Mouse (Mus musculus): ENCODE measurements around the gene Chat. TPM values are rescaled to one million over a fixed set of nuclear protein-coding genes. Genes with fewer than 3 reads are reported as not detected.
"Not testable (repeated sequence)": the region's sequence is repeated elsewhere in the genome, so short reads cannot be mapped to it uniquely, and the experiment has no call there.

The Chat gene
- total RNA-seq, 2 experiments from 2014 or later: 0.60 TPM; not detected in 1

DNA sequence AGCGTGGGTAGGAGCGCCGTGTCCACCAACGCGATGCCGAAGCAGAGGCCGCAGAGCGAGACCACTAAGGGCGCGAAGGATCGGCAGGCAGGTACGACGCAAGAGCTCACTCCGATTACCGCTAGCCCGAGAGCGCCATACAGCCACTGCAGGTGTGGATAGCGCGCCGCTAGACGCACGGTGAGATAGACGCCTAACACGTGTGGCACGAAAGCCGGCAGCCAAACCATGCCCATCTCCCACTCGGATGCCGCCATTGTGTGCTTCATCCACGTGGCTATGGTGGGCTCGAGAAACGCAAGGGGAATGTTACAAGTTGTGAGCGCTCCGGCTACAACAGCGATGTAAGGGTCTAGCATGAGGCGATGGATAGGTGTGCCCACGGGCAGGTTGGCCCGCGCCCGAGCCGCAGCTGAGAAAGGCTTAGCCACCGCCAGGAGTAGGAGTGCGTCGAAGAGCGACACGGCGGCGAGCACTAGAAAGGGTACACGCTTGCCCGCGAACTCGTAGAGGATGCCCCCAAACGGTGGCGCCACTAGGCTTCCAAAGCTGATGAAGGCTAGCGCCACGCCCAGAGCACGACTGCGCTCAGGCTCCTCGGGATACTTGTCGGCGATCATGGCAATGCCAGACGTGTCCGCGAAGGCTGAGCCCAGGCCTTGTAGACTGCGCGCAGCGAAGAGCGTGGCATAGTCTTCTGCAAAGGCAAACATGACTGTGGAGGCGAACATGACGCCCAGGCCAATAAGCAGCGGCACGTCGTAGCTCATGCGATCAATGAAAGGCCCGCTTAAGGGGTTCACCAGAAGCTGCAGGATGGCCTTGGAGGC lies 2.4 kb downstream of the Chat start:
- DNase-seq: no peak

DNA sequence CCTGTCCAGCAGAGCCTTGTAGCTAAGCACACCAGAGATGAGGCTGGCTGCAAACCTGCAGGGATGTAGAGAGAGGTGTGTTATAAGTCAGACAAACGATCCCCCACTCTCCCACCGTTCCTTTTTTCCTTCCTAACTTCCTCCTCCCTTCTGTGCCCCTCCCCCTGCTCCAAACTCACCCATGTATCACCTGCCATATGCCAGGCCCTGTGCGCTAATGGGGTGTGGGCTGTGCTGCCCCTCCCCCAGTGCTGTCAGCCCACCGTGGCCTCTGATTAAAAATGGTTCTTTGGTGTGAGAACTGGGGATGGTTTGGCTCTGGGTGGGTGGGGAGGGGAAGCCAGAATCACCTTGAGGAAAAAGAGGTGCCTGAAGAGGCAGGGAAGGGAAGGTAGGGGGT lies 13.2 kb downstream of the Chat start:
- no peak for DNase-seq
- intact Hi-C loops (cut with DNase I): no loop called here

More for the DNA sequence above, 2.4 kb downstream of the Chat start:
- intact Hi-C loops (cut with DNase I): no loop called here

DNA sequence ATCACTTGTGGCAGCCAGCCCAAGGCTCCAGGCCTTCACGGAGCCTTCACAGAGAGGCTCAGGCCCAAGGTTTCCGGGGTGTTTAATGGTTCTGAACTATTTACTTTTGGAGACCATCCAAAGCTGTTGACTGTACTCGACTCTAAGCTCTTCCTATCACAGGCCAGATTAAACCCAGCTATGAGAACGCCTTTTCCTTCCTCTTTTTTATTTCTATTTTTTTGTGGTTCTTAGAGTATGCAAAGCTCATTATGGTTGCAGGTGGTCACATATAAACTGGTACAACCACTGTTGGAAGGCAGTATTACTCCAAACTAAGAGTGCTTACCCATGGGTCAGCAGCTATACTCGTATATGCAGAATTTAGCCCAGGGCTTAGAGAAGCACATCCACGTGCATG lies 18.8 kb downstream of the Chat start:
- no peak for DNase-seq
- intact Hi-C loops (cut with DNase I): no loop called here

DNA sequence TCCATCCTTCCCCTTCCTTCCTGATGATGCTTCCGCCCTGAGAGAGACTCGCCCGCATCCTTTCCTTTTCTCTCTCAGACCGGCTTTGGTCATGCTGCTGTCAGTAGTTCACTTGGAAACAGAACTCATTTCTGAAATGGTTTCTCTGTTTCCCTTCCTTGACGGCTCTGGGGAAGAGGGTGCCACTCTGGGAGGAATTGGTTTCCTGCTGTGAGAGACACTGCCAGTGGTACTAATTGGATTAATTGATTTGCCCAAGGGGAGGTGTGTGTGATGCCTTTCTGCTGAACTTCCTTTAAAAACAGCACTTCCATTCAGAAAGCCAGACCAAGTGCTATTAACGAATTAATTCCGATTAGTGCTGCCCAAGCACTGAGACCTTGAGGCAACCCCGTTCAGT lies 22.3 kb downstream of the Chat start:
- DNase-seq: no peak
- intact Hi-C loops (cut with DNase I): no loop called here

DNA sequence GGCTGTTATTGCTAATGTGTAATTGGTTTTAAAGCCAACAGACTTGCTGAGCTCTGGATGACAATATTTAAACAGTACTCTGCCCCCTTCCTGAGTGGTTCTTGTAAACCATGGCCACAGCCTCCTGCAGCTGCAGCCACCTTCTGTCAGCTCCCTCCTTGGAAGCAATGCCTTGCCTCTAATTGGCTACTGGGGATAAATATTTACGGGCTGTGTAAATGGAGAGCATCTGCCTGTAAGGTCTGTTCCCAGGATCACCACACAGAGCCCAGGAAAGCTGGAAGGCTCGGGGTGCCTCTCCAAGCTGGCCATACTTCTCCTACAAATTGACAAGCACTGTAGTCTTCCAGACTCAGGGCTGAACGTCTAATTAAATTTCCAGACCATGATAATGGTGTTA lies 26.0 kb downstream of the Chat start:
- intact Hi-C loops (cut with DNase I): no loop called here
- DNase-seq: no peak

DNA sequence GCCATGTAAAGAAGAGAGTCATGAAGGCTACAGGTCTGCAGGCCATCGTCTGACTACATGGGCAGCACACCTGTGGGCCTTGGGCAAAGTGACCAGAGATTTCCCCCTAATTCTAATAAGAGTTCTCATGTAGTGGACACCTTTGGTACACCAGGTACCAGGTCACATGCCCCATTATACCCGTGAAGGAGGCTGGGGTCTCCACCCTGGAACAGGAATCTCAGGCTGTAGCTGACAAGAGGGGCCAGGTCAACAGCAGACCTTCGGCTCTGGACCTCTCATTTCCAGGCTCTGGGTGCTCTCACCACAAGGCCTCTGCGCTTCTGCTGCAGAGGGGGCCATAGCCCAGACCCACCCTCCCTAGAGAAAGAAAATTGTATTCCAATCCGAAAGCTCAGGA lies 26.5 kb downstream of the Chat start:
- no peak for DNase-seq
- intact Hi-C loops (cut with DNase I): no loop called here

DNA sequence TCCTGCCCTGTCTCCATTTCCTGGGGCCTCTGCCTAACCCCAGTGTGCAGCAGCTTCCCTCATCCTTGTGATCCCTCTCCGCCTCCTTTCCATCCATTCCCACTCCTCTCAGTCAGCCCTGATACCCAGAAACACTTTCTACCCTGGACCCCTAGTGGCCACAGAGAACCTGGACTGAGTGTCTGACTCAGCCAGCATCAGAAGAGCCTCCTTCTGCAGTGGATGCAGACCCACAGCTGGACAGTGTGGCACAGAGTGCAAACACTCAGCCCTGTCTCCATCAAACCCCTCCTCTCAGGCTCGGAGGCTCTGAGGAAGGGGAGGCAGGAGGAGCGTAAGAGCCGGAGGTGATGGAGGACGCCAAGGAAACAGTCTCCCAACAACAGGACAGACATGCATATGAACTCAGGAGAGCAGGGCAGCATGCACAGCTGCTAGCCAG lies 28.4 kb downstream of the Chat start:
- intact Hi-C loops (cut with DNase I): no loop called here
- DNase-seq: no peak

DNA sequence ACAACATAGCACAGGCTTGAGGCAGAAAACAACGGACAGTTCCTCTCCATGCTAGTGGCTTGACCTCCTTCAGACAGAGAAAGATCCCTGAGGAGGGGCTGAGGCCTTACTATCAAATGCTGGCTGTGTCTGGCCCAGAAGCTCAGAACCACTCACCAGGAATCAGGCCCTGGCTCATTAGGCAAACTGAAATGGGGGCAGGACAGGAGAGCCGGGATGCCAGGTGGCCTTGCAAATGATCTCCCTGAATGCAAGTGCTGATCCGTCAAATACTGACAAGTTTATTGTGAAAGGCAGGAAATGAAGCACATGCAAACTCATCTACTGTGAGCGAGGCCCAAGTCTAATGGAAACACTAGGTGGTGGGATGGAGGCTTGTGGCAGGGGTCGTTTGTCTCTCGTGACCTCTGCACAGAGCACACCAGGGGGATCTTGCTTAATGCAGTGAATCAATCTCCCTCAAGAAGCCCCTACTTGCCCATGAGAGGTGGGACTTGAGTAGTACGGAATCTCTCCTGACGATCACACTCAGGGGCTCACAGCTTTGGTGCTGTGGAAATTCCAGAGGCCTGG lies 36.7 kb downstream of the Chat start:
- intact Hi-C loops (cut with DNase I): no loop called here
- no peak for DNase-seq

DNA sequence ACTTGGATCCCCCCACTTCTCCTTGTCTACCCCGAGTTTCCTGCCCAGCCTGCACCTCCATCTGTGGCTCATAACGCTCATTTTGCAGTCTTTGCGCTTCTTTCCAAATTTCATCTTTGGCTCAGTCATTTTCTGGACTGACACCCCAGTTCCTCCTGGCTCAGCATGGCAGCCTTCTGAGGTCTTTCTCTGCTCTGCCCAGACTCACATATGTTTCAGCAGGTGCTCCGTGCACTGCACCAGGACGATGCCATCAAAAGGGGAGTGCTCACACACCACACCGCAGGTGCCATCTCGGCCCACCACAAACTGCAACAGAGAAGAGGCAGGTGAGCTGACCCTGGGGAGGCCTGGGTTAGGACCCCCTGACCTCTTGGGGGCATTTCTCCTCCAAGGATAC lies 41.8 kb downstream of the Chat start:
- DNase-seq: no peak
- intact Hi-C loops (cut with DNase I): no loop called here

DNA sequence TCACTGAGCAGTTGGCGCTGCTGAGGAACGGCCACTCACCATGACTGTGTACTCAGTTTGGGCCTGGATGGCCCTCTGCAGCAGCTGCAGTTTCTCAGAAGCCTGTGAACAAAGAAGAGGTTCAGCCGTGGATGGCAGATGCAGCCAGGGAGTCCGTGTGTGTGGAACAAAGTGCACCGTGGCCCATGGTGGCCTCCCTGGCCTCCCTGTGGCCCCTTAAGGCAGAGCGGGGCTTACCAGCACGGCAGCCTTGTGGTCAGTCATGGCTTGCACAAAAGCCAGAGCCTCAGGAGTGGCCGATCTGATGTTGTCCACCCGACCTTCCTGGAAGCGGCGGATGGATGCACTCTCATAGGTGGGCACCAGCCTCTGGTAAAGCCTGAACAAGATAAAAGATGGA lies 47.0 kb downstream of the Chat start:
- intact Hi-C loops (cut with DNase I): no loop called here
- no peak for DNase-seq

DNA sequence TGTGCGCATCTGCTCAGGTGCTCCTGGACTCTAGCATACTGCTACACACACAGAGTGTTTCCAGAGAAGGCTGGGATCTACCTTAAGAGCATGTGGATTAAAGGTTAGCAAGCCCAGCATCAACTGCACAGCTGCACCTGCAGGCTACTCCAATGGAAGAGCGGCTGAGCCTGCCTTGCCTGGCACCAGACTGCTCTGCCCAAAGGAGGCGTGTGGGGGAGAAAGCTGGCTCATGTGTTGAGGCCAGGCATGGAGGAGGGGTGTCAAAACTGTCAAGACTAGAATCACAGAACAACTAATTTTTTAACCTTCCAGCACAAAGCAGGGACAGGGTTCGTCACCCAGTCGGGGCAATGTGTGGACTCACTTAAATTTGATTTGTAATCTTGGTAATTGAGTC lies 53.7 kb downstream of the Chat start:
- DNase-seq: no peak
- intact Hi-C loops (cut with DNase I): no loop called here

DNA sequence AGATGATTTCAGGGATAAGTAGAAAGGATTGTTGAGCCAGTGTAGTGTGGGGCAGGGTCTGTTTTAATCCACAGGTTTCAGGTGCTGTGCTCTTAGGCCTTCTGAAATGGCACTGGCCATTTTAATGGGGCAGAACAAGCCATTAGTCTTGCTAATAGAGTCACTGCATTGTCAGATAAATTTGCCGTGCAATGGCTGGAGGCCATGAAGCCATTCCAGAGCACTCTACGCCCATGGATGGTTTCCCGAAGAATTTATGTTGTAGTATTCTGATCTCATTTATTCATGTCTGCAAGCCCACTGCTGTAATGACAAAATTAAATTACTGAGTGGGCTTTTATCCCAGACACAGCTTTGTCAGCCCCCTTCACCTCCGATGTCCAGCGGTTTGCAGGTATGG lies 55.7 kb downstream of the Chat start:
- no peak for DNase-seq
- intact Hi-C loops (cut with DNase I): no loop called here

DNA sequence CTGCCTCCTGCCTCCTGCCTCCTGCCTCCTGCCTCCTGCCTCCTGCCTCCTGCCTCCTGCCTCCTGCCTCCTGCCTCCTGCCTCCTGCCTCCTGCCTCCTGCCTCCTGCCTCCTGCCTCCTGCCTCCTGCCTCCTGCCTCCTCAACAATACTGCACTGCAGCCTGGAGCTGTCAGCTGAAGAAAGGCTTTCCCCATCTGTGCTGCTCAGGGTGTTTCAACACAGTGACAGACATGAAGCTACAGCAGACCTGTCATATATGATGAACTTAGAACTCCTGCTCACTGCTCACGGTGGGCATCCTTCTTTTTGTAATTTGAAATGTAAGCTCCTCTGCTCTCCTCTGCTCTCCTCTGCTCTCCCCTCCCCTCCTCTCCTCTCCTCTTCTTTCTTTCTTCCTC lies 60.4 kb downstream of the Chat start:
- DNase-seq; intact Hi-C loops (cut with DNase I): not testable (repeated sequence)

DNA sequence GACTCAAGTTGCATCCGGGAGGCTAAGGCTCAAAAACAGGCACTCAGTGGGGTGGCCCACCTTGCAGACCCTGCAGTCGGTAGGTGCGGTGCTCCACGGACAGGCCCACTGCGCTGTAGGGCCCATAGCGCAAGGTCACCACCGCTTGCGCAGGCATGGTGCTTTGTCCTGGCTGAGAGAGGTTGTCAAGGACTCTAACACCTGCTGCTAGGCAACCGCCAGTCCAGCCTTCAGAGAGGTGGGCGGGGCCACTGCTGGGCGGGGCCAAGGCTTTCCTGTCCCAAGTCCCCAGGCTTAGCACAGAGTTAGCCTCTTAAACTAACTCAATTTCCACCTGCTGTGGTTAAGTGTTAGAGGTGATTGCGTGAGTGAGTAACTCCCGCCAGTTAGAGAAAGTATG lies 77.6 kb downstream of the Chat start, which contains the start of gene 1700024G13Rik:
Gene 1700024G13Rik, minus strand, starts transcription at position 196 of the 400 bp plus-strand sequence.
- DNase-seq: peak; percentile 36
- intact Hi-C loops (cut with DNase I): no loop called here

DNA sequence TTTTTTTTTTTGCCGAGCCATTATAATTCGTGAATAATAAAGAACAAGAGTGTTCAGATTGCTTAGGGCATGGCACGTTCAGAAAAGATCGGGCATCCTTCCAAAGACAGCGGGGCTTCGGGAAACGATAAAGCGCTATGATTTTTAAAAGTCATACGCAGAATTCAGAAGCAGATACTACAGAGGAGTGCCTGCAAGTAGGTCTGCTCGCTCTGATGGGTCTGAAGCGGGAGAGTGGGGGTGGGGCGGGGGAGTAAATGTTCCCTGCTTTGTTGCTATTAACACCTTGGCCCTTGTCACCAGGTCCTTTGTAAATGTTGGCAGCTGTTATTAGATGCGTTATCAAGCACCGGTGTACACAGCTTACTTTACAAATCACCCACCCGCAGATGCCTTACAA lies 84.2 kb downstream of the Chat start:
- intact Hi-C loops (cut with DNase I): no loop called here
- peak; percentile 18 for DNase-seq

DNA sequence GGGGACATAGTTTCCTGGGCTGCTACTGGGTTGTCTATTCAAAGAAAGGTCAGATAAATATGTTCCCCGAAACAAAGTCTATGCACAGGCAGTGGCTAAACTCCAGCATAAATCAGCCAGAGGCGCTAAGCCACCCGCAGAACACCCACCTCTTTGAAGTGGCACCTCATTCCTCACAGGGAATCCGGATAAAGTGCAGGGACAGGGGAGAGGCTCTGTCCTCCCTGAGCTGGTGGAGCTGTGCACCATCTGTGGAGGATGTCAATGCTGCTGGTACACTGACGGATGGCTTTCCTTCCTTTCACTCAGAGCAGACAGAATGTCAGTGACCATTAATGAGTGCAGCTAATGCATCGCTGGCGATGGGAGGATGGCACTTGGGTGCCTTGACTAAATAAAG lies 84.7 kb downstream of the Chat start:
- intact Hi-C loops (cut with DNase I): no loop called here
- peak; percentile 12 for DNase-seq

DNA sequence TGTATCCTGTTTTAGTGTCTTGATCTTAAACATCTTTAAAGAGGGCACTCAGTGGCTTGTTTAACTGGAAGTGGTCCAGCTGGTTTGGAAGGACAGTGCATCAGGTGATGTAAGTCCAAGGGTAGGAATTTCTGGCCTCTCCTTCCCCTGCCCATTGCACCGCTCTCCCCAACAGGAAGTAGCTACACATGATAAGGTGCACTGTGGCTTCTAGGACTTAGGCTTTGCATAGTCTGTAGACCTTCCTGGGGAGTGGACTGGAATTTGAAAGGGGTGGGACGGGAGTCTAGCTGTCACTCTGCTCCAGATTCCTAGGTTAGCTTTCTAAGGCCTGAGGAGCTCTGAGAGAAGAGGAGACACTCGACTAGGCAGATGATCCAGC lies 85.7 kb downstream of the Chat start:
- DNase-seq: no peak
- intact Hi-C loops (cut with DNase I): no loop called here

DNA sequence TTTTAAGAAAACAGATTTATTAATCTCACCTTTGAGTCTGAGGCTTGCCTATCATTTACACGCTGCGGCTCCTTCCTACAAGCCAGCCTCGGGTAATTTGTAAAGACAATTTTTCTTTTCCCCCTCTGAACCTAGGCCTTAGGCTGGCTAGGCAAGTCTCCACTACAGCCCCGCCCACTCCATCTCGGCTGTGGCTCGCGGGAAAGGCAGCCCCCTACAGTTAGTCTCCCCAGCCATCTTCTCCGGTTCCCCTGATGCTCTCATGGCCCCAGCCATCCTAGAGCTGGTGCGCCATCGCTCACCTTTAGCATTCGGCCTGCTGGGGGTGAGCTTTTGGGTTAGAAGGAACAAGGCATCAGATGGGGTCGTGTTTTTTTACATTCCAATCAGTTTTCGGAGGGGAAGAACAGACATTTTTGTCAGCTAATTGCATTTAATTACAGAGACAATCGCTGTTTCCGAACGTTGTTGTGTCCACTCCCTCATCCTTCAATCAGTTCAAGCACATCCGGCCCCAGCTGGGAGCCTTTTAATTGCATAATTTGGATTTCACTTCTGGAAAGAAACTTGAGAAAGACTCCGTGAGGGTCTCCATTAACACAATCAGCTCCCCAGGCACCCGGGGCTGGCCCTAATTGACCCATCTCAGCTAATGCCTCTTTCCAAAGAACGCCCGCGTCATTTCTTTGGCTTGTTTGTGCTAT lies 86.2 kb downstream of the Chat start:
- DNase-seq: no peak
- intact Hi-C loops (cut with DNase I): no loop called here

DNA sequence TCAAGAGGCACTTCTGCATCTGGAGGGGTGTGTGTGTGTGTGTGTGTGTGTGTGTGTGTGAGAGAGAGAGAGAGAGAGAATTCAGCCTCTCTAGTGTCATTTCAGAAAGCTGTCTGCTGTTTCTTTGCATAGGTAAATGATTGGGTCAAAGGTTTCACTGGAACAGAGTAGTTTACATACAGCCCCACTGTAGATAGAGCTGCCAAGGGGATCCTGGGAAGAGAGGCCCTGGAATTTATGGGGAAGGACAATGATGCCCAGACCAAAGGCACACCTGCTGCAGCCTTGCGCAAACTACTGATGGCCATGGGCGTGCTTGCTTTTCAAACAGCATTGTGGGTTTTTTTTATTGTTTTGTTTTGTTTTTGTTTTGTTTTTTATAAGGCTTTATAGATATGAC lies 93.3 kb downstream of the Chat start:
- no peak for DNase-seq
- intact Hi-C loops (cut with DNase I): no loop called here

DNA sequence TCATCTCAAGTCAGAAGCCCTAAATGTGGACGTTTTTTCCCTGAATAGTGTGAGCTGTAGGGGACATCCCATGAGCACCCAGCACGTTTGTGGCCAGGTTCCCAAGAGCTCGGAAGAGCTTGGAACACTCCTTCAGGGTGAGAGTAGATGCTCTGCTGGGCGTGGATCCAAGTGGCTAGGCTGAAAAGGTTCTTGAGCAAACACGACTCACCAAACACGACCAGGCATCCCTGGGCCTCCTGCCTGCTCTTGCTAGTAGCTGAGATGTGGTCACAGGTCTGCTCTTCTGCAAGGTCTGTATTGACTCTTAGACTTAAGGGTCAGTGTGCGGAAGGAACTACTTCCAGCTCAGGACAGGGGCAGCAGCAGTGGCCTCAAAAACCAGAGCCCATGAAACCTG lies 96.0 kb downstream of the Chat start:
- intact Hi-C loops (cut with DNase I): no loop called here
- no peak for DNase-seq

DNA sequence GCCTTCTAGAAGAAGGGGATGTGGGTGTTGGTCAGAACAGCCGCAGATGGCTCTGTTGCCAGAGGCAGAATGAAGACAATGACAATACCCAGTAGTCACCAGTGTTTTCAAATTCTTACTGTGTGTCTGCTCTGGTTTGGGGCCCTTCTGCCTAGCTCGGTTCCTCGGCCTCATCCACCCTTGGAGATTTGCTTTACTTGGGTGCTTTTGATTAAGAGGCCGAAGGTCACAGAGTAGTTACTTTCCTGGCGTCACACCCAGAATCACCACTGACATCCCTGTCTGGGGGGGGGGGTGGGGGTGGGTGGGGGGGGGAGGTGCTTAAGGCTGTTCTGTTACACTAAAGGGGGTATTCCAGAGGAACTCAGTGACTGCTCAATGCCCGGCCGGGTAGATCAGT lies 101.4 kb downstream of the Chat start:
- intact Hi-C loops (cut with DNase I): no loop called here
- no peak for DNase-seq
